Mouse (Mus musculus): ENCODE results near the gene E130114P18Rik. TPM values are rescaled to one million over a fixed set of nuclear protein-coding genes. Genes with fewer than 3 reads are reported as not detected.

Gene E130114P18Rik
- polyA plus RNA-seq, 1 experiment from 2014 or later: 1.6 TPM

DNA sequence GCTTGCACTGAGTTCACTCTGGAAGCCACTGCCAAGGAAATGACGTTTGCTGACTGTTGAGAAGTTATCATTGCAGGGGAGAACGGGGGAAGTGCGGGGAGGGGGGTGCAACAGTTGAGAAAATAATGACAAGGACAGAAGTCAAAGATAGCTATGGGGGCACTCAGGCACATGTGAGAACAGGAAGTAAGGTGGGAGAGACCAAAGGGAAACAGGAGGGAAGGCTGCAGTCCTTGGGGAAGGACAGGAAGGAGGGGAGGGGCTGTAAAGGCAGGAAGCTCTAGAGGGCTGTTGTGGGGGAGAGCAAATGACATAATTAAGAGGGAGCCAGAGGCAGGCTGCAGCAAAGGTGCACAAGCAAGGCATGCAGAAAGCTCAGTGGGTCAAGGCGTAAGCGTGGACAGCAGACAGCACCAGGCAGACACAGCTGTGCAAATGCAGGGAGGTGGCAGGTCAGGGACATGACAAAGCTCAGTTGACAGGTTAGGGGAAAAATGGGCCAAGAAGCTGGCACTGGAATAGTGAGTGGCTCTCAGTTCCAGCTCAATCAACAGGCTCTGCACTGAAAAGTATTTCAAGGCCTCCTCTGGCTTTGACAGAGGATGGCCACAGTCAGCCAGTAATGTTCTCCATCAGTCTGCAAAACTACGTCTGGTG, 103.9 kb downstream of the E130114P18Rik start:
- Histone ChIP-seq H3K9me3 (ENCODE audit: control insufficient read depth) (no peaks in the 10 kb centered on the region), H3K27ac (ENCODE audit: low read depth, low read length) (no peak overlapping the region), H3K4me3 (ENCODE audit: low read depth, low read length) (no peak overlapping the region), H3K27me3 (replicated peaks; ENCODE audit: control insufficient read depth, insufficient read depth, low read length) (no peaks in the 10 kb centered on the region), H3K9ac (ENCODE audit: low read depth, low read length) (no peak overlapping the region), H3K4me2 (replicated peaks; ENCODE audit: low read depth) (no peak overlapping the region), H3K4me1 (replicated peaks; ENCODE audit: control insufficient read depth, insufficient read depth, low read length) (no peaks in the 10 kb centered on the region), H3K36me3 (ENCODE audit: control insufficient read depth, insufficient read depth) (no peaks in the 10 kb centered on the region)
- WGBS: 67% methylated on average over 6 of the region's 6 CpGs
- ATAC-seq: no peak
- no peak for TF ChIP-seq CTCF (IDR thresholded peaks at IDR 0.05; ENCODE audit: low read depth)

DNA sequence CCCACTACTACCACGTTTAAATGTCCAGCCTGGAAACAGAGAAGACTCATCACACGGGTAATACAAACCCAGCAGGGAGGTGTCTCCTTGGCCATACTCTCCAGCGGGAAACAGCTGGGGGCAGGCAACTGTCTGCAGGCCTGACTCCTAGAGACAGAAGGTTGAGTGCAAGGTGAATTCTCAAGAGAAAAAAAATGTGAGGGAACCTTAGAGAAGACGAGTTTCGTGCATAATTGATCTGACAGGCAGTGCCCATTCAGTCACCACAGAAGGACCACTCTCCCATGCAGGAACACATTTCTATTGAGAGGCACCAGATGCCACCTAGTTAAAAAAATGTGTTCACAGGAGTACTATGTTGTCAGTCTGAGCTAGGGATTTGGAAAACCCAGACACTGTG, 105.4 kb downstream of the E130114P18Rik start:
- no peak overlapping the region for H3K9ac ChIP-seq (ENCODE audit: low read depth, low read length)
- TF ChIP-seq CTCF (IDR thresholded peaks at IDR 0.05; ENCODE audit: low read depth): no peak

DNA sequence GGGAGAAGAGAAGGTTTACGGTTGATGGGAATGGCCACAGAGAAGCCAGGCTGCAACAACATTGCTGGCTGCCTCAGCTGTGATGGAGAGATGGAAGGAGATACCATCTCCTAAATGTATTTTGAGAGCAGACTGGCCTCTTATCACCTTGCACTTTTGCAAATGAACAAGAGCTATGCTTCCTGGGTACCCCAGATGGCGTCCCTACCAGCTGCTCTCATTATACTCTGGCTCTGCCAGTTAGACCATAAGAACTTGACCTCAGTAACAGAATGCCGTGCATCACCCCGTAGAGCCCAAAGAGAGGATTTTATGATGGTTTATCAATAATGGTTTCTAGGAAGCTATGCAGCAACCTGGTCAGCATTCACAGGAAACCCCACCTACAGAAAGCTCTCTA, 106.0 kb downstream of the E130114P18Rik start:
- ATAC-seq: no peak
- no peak for TF ChIP-seq CTCF (IDR thresholded peaks at IDR 0.05; ENCODE audit: low read depth)

More for the DNA sequence above, 105.4 kb downstream of the E130114P18Rik start:
- no peaks in the 10 kb centered on the region for H3K36me3 ChIP-seq (ENCODE audit: control insufficient read depth, insufficient read depth)
- no peaks in the 10 kb centered on the region for H3K4me1 ChIP-seq (replicated peaks; ENCODE audit: control insufficient read depth, insufficient read depth, low read length)
- H3K9me3 ChIP-seq (ENCODE audit: control insufficient read depth): no peaks in the 10 kb centered on the region
- ATAC-seq: no peak
- no peak overlapping the region for H3K4me3 ChIP-seq (ENCODE audit: low read depth, low read length)
- no peaks in the 10 kb centered on the region for H3K27me3 ChIP-seq (replicated peaks; ENCODE audit: control insufficient read depth, insufficient read depth, low read length)
- no peak overlapping the region for H3K4me2 ChIP-seq (replicated peaks; ENCODE audit: low read depth)
- no peak overlapping the region for H3K27ac ChIP-seq (ENCODE audit: low read depth, low read length)
- 55% methylated on average over 5 of the region's 5 CpGs for WGBS

DNA sequence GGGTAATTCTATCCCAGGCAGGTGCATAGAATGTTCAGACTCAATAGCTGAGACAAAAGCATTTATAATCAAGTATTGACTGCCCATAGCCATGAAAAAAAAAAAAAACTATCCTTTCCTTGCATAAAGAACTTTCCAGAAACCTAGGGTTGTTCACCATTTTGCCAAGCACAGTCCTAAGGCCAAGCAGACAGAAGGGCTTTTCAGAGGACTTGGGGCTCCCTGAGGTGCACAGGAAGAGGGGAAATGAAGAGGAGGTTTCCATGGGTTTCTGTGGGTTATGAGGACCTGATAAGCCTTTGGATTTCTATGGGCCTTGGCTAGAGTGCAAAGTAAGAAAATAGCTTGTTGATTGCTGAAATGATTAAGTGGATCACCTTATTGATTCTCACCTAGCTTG, 107.5 kb downstream of the E130114P18Rik start:
- ATAC-seq: no peak
- TF ChIP-seq CTCF (IDR thresholded peaks at IDR 0.05; ENCODE audit: low read depth): no peak
- H3K9ac ChIP-seq (ENCODE audit: low read depth, low read length): no peak overlapping the region
- no peak overlapping the region for H3K27ac ChIP-seq (ENCODE audit: low read depth, low read length)
- no peaks in the 10 kb centered on the region for H3K36me3 ChIP-seq (ENCODE audit: control insufficient read depth, insufficient read depth)
- no peaks in the 10 kb centered on the region for H3K9me3 ChIP-seq (ENCODE audit: control insufficient read depth)
- no peak overlapping the region for H3K4me3 ChIP-seq (ENCODE audit: low read depth, low read length)
- H3K4me2 ChIP-seq (replicated peaks; ENCODE audit: low read depth): no peak overlapping the region
- no peaks in the 10 kb centered on the region for H3K27me3 ChIP-seq (replicated peaks; ENCODE audit: control insufficient read depth, insufficient read depth, low read length)
- H3K4me1 ChIP-seq (replicated peaks; ENCODE audit: control insufficient read depth, insufficient read depth, low read length): no peaks in the 10 kb centered on the region

More for the DNA sequence above, 106.0 kb downstream of the E130114P18Rik start:
- H3K27ac ChIP-seq (ENCODE audit: low read depth, low read length): no peak overlapping the region
- no peaks in the 10 kb centered on the region for H3K27me3 ChIP-seq (replicated peaks; ENCODE audit: control insufficient read depth, insufficient read depth, low read length)
- H3K4me3 ChIP-seq (ENCODE audit: low read depth, low read length): no peak overlapping the region
- no peaks in the 10 kb centered on the region for H3K4me1 ChIP-seq (replicated peaks; ENCODE audit: control insufficient read depth, insufficient read depth, low read length)
- no peak overlapping the region for H3K4me2 ChIP-seq (replicated peaks; ENCODE audit: low read depth)
- H3K36me3 ChIP-seq (ENCODE audit: control insufficient read depth, insufficient read depth): no peaks in the 10 kb centered on the region
- no peaks in the 10 kb centered on the region for H3K9me3 ChIP-seq (ENCODE audit: control insufficient read depth)
- H3K9ac ChIP-seq (ENCODE audit: low read depth, low read length): no peak overlapping the region
- 58% methylated on average over 4 of the region's 4 CpGs for WGBS

DNA sequence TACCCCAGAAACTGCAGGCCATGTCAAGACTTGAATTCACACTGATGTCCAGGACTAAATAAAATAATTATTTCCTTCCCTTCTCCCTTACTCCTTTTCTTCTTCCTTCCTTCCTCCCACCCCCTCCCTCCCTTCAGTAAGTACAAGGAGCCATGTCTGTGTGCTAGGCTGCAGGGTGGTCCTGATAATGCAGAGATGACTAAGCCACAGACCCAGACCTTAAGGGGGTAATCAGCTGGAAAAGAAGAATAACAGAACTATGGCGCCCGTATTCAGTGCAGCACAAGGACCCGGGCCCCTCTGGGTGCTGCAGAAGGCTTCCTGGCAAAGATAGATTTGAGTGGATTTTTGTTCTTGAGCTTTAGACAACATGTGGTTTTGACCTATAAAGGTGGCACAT, 108.1 kb downstream of the E130114P18Rik start:
- no peaks in the 10 kb centered on the region for H3K36me3 ChIP-seq (ENCODE audit: control insufficient read depth, insufficient read depth)
- H3K9me3 ChIP-seq (ENCODE audit: control insufficient read depth): no peaks in the 10 kb centered on the region
- no peak overlapping the region for H3K27ac ChIP-seq (ENCODE audit: low read depth, low read length)
- WGBS: 89% methylated on average over 3 of the region's 3 CpGs
- TF ChIP-seq CTCF (IDR thresholded peaks at IDR 0.05; ENCODE audit: low read depth): no peak
- H3K4me1 ChIP-seq (replicated peaks; ENCODE audit: control insufficient read depth, insufficient read depth, low read length): no peaks in the 10 kb centered on the region
- H3K27me3 ChIP-seq (replicated peaks; ENCODE audit: control insufficient read depth, insufficient read depth, low read length): no peaks in the 10 kb centered on the region
- no peak overlapping the region for H3K9ac ChIP-seq (ENCODE audit: low read depth, low read length)
- H3K4me2 ChIP-seq (replicated peaks; ENCODE audit: low read depth): no peak overlapping the region
- no peak overlapping the region for H3K4me3 ChIP-seq (ENCODE audit: low read depth, low read length)
- no peak for ATAC-seq

DNA sequence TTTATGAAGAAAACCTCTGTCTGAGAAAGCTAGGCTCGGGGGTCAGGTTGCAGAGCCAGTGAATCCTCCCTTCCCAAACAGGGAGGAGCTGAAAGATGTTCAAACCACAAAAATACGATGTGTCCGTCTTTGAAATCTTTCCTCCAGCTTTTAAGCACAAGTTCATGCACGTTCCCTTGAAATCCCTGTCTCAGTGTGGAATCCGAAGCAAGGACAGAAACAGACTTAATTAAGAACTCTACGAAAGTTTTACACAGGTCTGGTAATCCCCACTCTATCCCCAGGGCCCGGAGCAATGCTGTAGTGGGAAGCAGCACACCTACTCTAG, 112.5 kb downstream of the E130114P18Rik start:
- WGBS: 84% methylated on average over 7 of the region's 7 CpGs
- H3K27ac ChIP-seq (ENCODE audit: low read depth, low read length): no peak overlapping the region
- H3K9me3 ChIP-seq (ENCODE audit: control insufficient read depth): no peaks in the 10 kb centered on the region
- no peak overlapping the region for H3K9ac ChIP-seq (ENCODE audit: low read depth, low read length)
- H3K4me2 ChIP-seq (replicated peaks; ENCODE audit: low read depth): no peak overlapping the region
- no peaks in the 10 kb centered on the region for H3K27me3 ChIP-seq (replicated peaks; ENCODE audit: control insufficient read depth, insufficient read depth, low read length)
- H3K36me3 ChIP-seq (ENCODE audit: control insufficient read depth, insufficient read depth): no peaks in the 10 kb centered on the region
- no peak for ATAC-seq
- no peak overlapping the region for H3K4me3 ChIP-seq (ENCODE audit: low read depth, low read length)
- no peak for TF ChIP-seq CTCF (IDR thresholded peaks at IDR 0.05; ENCODE audit: low read depth)
- H3K4me1 ChIP-seq (replicated peaks; ENCODE audit: control insufficient read depth, insufficient read depth, low read length): no peaks in the 10 kb centered on the region
